Comparison of ENCODE assay signal across 24 mouse cellular contexts in genomic region chr9:116332485-116333118, GRCm38 (mm10).
"Had no signal": no experiment of that assay in that cellular context is flagged by ENCODE, and none has a peak within 500 bp of the region (broad histone marks: within the 10 kb centered on the region; RNA-seq: fewer than 3 reads in every experiment).

No protein-coding gene starts in this region.

- DNase-seq: gastrocnemius, postnatal 14 days; gastrocnemius, postnatal 36 days; heart, adult 18-20 months; heart, postnatal 10 days; kidney, adult 11 months; kidney, adult 2 months; kidney, adult 9 months; kidney, postnatal 14 days; kidney, postnatal 36 days; layer of hippocampus, adult 9-11 months; layer of hippocampus, postnatal 36 days; liver; liver, embryonic 13.5 days; liver, postnatal 0 days had no signal

- H3K4me3 ChIP-seq: hindbrain, embryonic 13.5 days; hindbrain, embryonic 15.5 days; kidney, embryonic 15.5 days; left cerebral cortex, adult 2 months; limb, embryonic 10.5 days; limb, embryonic 12.5 days; liver, embryonic 13.5 days; liver, embryonic 15.5 days had no signal

- H3K36me3 ChIP-seq: hindbrain, embryonic 13.5 days; hindbrain, embryonic 15.5 days; kidney, embryonic 15.5 days; limb, embryonic 10.5 days; limb, embryonic 12.5 days; liver, embryonic 13.5 days; liver, embryonic 15.5 days had no signal

- H3K4me1 ChIP-seq: hindbrain, embryonic 15.5 days had no signal

- H3K27me3 ChIP-seq: hindbrain, embryonic 13.5 days; hindbrain, embryonic 15.5 days; kidney, embryonic 15.5 days; limb, embryonic 12.5 days; liver, embryonic 13.5 days; liver, embryonic 15.5 days had no signal

- H3K9ac ChIP-seq: hindbrain, embryonic 13.5 days; hindbrain, embryonic 15.5 days; kidney, embryonic 15.5 days; limb, embryonic 12.5 days; liver, embryonic 13.5 days; liver, embryonic 15.5 days; liver, postnatal 0 days had no signal

- H3K4me2 ChIP-seq: heart, embryonic 11.5 days; hindbrain, embryonic 13.5 days; hindbrain, embryonic 15.5 days; kidney, embryonic 15.5 days; limb, embryonic 12.5 days; liver, embryonic 13.5 days; liver, embryonic 15.5 days had no signal

- H3K27ac ChIP-seq: hindbrain, embryonic 13.5 days; hindbrain, embryonic 15.5 days; kidney, embryonic 15.5 days; kidney, postnatal 0 days; left cerebral cortex, adult 2 months; limb, embryonic 10.5 days; liver, embryonic 13.5 days; liver, embryonic 15.5 days had no signal

- H3K9me3 ChIP-seq: hindbrain, embryonic 13.5 days; hindbrain, embryonic 15.5 days; kidney, embryonic 15.5 days; limb, embryonic 10.5 days; limb, embryonic 12.5 days; liver, embryonic 13.5 days; liver, embryonic 15.5 days had no signal

- ATAC-seq: intestine, embryonic 16.5 days; liver, postnatal 0 days had no signal
